Mouse (Mus musculus) spleen, adult 2 months (tissue): ENCODE data around the gene Myh14. TPM values are rescaled to one million over a fixed set of nuclear protein-coding genes. Genes with fewer than 3 reads are reported as not detected.
"Not testable (repeated sequence)": the region's sequence is repeated elsewhere in the genome, so short reads cannot be mapped to it uniquely, and the experiment has no call there.

Source experiments
- DNase-seq, 2 experiments: peaks; one replicate each; pipeline versions ENCODE4 v3.0.0 to v3.0.0-alpha.2; 2012 to 2021; ENCODE audit warnings: low spot score in 2 of 2, low read depth in 1 of 2
- H3K27ac ChIP-seq: fragments of 200-500 bp; 2 replicates; pipeline ENCODE4 v1.5.1; 2012; ENCODE audit warnings: low read length, inconsistent platforms; ENCODE audit not compliant: insufficient read depth
- H3K27me3 ChIP-seq: fragments of 200-500 bp; 2 replicates; pipeline ENCODE4 v1.6.1; 2012; ENCODE audit warnings: mild to moderate bottlenecking, moderate library complexity, low read length, inconsistent platforms; ENCODE audit not compliant: control insufficient read depth, insufficient read depth
- H3K36me3 ChIP-seq: fragments of 200-500 bp; 2 replicates; pipeline ENCODE4 v1.6.1; 2012; ENCODE audit warnings: mild to moderate bottlenecking, low read length, inconsistent platforms; ENCODE audit not compliant: control insufficient read depth, insufficient read depth
- H3K4me1 ChIP-seq: fragments of 200-500 bp; 2 replicates; pipeline ENCODE4 v1.6.1; 2011; ENCODE audit warnings: inconsistent platforms; ENCODE audit not compliant: control insufficient read depth, insufficient read depth, insufficient read length
- H3K4me3 ChIP-seq: fragments of 200-500 bp; 2 replicates; pipeline ENCODE4 v1.5.1; 2011; ENCODE audit warnings: mild to moderate bottlenecking, inconsistent platforms; ENCODE audit not compliant: insufficient read depth, insufficient read length; ENCODE audit errors: extremely low read depth
- CTCF ChIP-seq: fragments of 200-500 bp; IDR thresholded peaks from 2 replicates; pipeline ENCODE4 v1.5.1; 2011; ENCODE audit warnings: mild to moderate bottlenecking, inconsistent platforms; ENCODE audit not compliant: insufficient read depth, insufficient read length, insufficient replicate concordance; ENCODE audit errors: extremely low read depth
- POLR2A ChIP-seq: fragments of 200-500 bp; IDR thresholded peaks from 2 replicates; pipeline ENCODE4 v1.6.1; 2011; ENCODE audit warnings: low read depth, low read length, inconsistent platforms
- WGBS: fragments of 180-500 bp; shearing (Covaris S2); methylation state at CpG from one replicate; pipeline ENCODE4 v1.1.7; 2018; 5-methylcytosine and 5-hydroxymethylcytosine counted together
- polyA plus RNA-seq: library from polyadenylated mRNA; depleted of rRNA; stranded (reverse); fragments of >200 nt; gene quantifications from 2 replicates; pipeline ENCODE4 v1.2.3, GENCODE M21; 2012; rRNA removed

Myh14 gene
- polyA plus RNA-seq: 0.09 and 0.63 TPM in 2 replicates

GRCm38 (mm10) chr7:44670803-44671202 is at the start of gene Myh14:
Gene Myh14, minus strand, starts transcription at chr7:44670843.
- no peak within 1 kb of the TSS for H3K4me3 ChIP-seq
- H3K27ac ChIP-seq: no peak within 1 kb of the TSS
- H3K27me3 ChIP-seq: peaks cover 8% of the 10 kb centered on the region
- WGBS: 7% methylated on average over 23 of the region's 23 CpGs
- peak in 1 of 2 experiments; percentile 22 for DNase-seq
- no peak for TF ChIP-seq POLR2A
- TF ChIP-seq CTCF: no peak
- no peaks in the 10 kb centered on the region for H3K4me1 ChIP-seq
- no peaks in the 10 kb centered on the region for H3K36me3 ChIP-seq

GRCm38 (mm10) chr7:44709881-44710280 is 39.2 kb upstream of the Myh14 start:
- Histone ChIP-seq H3K4me1 (no peaks in the 10 kb centered on the region), H3K4me3 (no peak overlapping the region), H3K36me3 (no peaks in the 10 kb centered on the region), H3K27me3 (no peaks in the 10 kb centered on the region), H3K27ac (no peak overlapping the region)
- WGBS: 83% methylated on average over 5 of the region's 5 CpGs
- DNase-seq: no peak
- TF ChIP-seq CTCF (no peak), POLR2A (no peak)

- H3K36me3 ChIP-seq: no peaks in the 10 kb centered on the region
- no peaks in the 10 kb centered on the region for H3K4me1 ChIP-seq
- TF ChIP-seq POLR2A (no peak), CTCF (no peak)
- H3K4me3 ChIP-seq: no peak within 1 kb of the TSS
- H3K27me3 ChIP-seq: no peaks in the 10 kb centered on the region
- 81% methylated on average over 14 of the region's 14 CpGs for WGBS
- H3K27ac ChIP-seq: no peak within 1 kb of the TSS
- no peak for DNase-seq
Measured at GRCm38 (mm10) chr7:44708574-44708973, 37.9 kb upstream of the Myh14 start, which contains the start of gene Izumo2. Gene Izumo2, plus strand, starts transcription at chr7:44708742.

GRCm38 (mm10) chr7:44708093-44708492 is 37.5 kb upstream of the Myh14 start:
- not testable (repeated sequence) for H3K4me1 ChIP-seq, H3K4me3 ChIP-seq, DNase-seq, H3K27ac ChIP-seq, H3K27me3 ChIP-seq, H3K36me3 ChIP-seq
- WGBS: 87% methylated on average over 6 of the region's 6 CpGs

GRCm38 (mm10) chr7:44707169-44707675 is 36.6 kb upstream of the Myh14 start:
- Histone ChIP-seq H3K36me3 (no peaks in the 10 kb centered on the region), H3K4me3 (no peak overlapping the region), H3K4me1 (no peaks in the 10 kb centered on the region), H3K27me3 (no peaks in the 10 kb centered on the region), H3K27ac (no peak overlapping the region)
- no peak for DNase-seq
- WGBS: 87% methylated on average over 5 of the region's 5 CpGs
- TF ChIP-seq CTCF (no peak), POLR2A (no peak)

GRCm38 (mm10) chr7:44706322-44706721 is 35.7 kb upstream of the Myh14 start:
- TF ChIP-seq POLR2A (no peak), CTCF (no peak)
- Histone ChIP-seq H3K36me3 (no peaks in the 10 kb centered on the region), H3K27ac (no peak overlapping the region), H3K4me3 (no peak overlapping the region), H3K4me1 (no peaks in the 10 kb centered on the region), H3K27me3 (no peaks in the 10 kb centered on the region)
- DNase-seq: no peak

- no peaks in the 10 kb centered on the region for H3K27me3 ChIP-seq
Measured at GRCm38 (mm10) chr7:44705086-44705485, 34.4 kb upstream of the Myh14 start.

More at GRCm38 (mm10) chr7:44705086-44705485, 34.4 kb upstream of the Myh14 start:
- no peak for DNase-seq
- no peak overlapping the region for H3K27ac ChIP-seq
- TF ChIP-seq POLR2A (no peak), CTCF (no peak)
- no peak overlapping the region for H3K4me3 ChIP-seq
- no peaks in the 10 kb centered on the region for H3K36me3 ChIP-seq
- H3K4me1 ChIP-seq: no peaks in the 10 kb centered on the region
- WGBS: 90% methylated on average over 4 of the region's 4 CpGs
